Mouse (Mus musculus) adrenal gland, postnatal 10 days (tissue): Measurements from ENCODE around the gene Crat. TPM values are rescaled to one million over a fixed set of nuclear protein-coding genes. Genes with fewer than 3 reads are reported as not detected.
A peak's percentile ranks its signal among the peaks of the same experiment; 100 is the strongest.
"Not testable (repeated sequence)": the region's sequence is repeated elsewhere in the genome, so short reads cannot be mapped to it uniquely, and the experiment has no call there.

Source experiments
- DNase-seq: peaks from one replicate; pipeline ENCODE4 v3.0.0; 2021; ENCODE audit warnings: mixed read lengths
- total RNA-seq, 2 experiments: library from RNA; stranded (reverse); gene quantifications; 2 replicates each; pipeline ENCODE4 v1.2.3; 2021

Crat gene
- total RNA-seq, 2 experiments from 2014 or later, result 317 to 355 TPM

DNA sequence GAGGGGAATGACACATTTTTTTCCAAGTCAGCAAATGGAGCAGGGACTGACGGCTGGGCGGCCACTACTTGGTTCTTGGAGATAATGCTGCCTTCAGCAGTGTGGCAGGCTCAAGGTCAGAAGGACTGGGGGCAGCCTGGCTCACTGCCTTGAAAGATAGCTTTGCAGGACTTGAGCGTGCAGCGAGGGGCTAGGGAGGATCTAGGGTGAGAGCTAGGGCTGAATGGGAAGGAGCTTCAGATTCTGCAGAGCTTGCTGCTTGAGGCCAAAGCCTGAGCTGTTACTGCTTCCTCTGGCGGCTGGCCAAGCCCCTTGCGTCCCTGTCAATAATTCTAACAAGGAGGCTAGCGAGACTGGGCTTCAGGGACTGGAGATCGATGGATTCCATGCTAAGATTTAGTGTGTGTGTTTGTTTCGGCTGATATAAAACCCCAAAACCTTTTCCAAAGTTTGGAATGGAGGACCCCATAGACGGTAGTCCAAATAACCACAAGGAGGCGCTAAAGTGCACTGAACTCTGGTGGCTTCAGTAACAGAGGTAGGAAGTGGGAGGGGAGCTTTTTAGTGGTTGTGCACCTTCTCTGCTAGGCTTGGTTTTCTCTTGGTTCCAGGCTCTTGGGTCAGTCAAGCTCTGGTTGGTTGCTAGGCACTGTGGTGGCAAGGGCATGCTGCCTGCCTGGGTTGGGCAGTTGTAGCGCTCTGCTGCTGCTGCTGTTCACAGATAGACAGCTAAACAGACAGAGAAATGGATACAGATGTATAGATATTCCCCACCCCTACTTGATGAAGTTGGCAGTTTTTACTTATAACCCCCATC, 25.3 kb upstream of the Crat start:
- peak; percentile 76 for DNase-seq

GRCm38 (mm10) chr2:30440211-30440700, 24.6 kb upstream of the Crat start:
- no peak for DNase-seq

DNA sequence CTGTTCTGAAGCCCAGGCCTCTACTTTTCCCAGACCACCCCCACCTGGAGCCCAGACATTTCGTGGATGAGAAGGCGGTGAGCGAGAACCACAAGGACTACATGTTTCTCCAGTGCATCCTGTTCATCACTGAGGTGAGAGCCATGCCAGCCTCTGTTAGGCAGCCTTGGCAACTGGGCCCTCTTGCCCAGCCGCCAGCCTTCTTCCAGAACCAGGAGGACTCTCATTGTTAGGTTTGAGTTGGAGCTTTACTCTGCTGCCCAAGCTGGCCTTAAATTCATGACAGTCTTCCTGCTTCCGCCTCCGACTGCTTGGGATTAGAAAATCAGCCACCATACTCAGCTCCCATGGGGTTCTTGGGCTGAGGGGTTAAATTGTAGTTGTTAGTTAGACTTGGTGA, 24.0 kb upstream of the Crat start:
- no peak for DNase-seq

- no peak for DNase-seq
Measured at GRCm38 (mm10) chr2:30437791-30438190, 22.2 kb upstream of the Crat start.

DNA sequence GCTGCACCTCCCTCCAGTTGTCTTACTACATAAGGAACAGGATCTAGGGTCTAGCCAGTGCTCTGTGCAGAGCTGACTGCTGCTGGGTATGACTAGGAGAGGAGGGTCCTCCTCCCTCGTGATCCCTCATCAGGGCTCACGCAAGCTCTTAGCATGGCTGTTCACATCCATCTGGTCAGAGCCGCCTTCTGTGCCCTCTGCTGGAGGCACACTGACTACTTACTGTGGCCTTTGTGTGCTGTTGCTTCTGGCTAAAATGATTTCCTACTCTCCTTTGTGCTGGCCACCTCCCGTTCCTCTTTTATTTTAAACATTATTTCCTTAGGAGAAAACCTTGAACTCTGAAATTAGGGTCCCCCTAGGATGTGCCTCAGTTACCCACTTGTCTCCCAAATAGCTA, 21.2 kb upstream of the Crat start:
- no peak for DNase-seq

DNA sequence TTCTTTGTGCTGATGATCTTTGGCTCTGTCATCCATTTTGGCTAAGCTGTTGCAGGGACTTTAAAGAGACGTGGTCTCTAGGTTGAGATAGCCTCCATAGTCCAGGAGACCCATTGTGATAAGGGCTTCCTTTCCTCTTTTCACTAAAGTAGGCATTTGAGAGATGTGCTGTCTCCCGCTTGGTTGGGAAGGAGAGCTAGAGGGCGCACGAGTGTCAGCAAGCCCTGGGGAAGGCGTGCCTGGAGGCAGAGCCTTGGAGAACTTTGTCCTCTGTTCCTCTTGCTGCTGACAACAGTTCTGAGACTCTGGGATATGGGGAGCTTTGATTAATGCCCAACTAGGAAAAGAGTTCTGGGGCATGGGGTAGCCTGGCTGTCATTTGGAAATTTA, 20.5 kb upstream of the Crat start:
- DNase-seq, result peak; percentile 65

DNA sequence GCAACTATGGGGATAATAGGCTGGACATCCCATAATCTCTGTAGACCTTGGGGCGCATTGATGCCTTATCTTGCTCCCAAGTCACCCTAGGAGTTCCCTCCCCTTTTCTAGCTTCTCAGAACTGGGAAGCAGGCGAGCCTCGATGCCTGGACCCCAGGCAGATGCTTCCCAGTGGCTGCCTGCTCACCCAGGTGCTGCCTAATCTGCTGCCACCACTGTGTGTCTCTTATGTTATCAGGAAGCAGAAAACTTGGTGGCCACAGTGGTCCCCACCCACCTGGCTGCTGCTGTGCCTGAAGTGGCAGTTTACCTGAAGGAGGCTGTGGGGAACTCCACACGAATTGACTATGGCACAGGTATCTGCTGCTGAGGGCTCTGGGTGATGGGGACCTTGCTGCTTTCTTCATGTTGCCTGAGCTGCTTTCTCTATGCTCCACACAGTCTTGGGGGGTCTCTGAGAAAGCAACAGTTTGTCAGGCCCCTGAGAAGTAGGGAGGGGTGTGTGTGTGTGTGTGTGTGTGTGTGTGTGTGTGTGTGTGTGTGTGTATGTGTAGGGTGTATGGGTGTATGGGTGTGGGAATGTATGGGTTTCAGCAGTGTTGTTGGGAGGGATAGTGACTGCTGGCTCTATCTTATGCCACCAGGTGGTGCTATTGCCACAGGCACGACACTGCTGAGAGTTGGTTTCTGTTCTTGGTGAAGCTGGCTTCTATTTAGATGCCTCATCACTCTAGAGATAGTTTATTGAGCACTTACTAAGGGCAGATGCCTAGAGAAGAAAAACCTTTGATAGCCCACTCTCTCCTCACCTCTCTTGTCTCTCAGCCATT, 19.9 kb upstream of the Crat start:
- peak; percentile 81 for DNase-seq

DNA sequence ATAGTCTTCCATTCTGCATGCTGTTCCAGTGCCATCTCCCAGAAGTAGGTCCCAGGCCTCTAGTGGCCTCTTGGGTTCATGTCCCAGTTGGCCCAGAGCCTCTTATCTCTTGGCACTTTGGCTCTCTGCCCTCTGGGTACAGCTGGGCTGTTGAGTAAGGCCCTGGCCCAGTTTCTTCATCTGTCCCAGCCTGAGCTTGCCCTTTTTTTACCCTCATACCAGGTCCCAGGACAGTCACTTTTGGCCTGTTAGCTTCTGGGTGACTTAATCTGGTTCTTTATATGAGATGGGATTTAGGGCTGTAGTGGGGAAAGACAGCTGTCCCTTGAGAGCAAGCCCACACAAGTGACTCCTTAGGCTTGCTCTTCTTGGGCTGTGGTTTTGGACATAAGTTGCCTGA, 13.5 kb upstream of the Crat start:
- peak; percentile 87 for DNase-seq

- DNase-seq, result no peak
Measured at GRCm38 (mm10) chr2:30421432-30421831, 5.8 kb upstream of the Crat start.

DNA sequence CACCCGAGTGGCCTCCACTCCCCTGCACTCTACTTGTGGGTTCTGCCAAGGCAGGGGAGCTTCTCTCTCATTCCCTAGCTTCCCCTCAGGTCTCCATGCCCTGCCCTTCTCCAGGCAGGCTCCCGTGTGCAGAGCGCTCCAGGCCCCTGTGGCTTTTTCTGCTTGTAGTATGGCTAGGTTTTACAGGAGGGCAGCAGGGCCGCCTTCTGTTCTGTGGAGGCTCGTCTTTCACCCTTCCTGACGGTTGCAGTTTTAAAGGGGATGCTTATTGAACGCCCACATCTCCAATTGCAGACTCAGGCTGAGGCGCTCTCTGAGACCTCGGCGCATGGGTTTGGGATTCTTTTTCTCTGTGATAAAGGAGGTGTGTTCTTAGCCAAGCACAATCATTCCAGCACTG, 3.5 kb upstream of the Crat start:
- DNase-seq, result no peak

- no peak for DNase-seq
Measured at GRCm38 (mm10) chr2:30418259-30418658, 2.6 kb upstream of the Crat start.

GRCm38 (mm10) chr2:30417595-30418165, 2.1 kb upstream of the Crat start:
- DNase-seq, result no peak

DNA sequence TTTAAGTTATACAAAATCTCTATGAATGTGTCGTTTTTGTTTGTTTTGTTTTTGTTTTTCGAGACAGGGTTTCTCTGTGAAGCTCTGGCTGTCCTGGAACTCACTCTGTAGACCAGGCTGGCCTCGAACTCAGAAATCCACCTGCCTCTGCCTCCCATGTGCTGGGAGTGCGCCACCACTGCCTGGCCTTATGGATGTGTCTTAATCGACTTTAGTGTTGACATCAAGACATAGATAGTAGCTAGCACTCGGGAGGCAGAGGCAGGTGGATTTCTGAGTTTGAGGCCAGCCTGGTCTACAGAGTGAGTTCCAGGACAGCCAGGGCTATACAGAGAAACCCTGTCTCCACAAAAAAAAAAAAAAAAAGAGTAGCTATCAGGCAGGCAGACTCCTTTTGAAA, 1.5 kb upstream of the Crat start:
- DNase-seq, result not testable (repeated sequence)

DNA sequence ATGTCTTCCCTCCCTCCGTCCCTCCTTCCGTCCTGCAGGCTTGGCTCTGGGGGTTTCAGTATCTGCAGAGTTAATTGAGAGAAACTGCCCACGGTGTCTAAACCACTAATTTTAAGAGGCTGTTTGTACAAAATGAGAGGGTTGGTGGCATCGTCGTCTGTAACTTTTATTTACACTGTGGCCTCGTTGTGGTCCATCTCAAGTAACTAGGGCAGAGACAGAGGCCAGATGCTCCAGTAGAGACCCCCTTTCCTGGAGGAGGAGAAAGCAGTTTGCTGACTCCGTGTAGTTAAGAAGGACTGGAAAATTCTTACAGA, 994 bp upstream of the Crat start:
- DNase-seq, result no peak

- DNase-seq, result peak; percentile 96
Measured at GRCm38 (mm10) chr2:30415936-30416648, 479 bp upstream of the Crat start, which contains the start of gene Ptpa. Ptpa (plus strand) TSS chr2:30416039.

DNA sequence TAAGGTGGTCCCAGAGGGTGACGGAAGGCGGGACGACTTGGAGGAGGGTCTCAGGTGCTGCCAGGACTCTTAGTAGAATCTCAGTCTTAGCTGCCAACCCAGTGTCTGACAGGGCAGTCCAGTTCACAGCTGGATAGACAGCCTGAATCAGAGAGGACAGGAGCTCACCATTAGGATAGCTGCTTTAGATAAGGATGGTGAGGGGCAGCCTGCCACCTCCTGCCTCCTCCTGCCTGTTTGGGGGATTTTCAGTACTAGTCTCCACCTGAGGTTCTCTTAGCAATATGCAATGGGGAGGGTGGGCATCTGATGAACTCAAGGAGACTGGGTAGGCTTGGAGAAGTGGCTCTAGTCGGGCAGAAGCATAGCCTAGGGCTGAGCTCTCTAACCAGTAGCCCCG, 932 bp downstream of the Crat start:
- no peak for DNase-seq

DNA sequence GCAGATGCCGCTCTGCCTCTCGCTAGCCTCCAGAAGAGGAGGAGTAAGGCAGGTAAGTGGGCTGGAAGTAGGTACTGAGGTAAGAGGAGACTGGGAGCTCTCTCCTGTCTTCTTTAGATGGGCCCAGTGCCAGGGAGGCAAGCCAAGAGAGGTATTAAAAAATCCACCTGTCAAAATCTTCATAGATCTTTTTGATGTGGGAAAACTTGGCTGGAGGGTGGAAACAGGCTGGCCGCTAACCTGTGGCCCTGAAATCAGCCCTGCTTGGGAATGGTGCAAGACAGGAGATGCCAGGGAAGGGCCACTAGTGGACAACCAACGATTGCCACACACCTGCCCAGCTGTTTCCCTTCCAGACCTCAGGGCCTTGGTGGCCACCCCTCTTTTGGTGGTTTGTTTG, 1.5 kb downstream of the Crat start:
- peak; percentile 55 for DNase-seq

DNA sequence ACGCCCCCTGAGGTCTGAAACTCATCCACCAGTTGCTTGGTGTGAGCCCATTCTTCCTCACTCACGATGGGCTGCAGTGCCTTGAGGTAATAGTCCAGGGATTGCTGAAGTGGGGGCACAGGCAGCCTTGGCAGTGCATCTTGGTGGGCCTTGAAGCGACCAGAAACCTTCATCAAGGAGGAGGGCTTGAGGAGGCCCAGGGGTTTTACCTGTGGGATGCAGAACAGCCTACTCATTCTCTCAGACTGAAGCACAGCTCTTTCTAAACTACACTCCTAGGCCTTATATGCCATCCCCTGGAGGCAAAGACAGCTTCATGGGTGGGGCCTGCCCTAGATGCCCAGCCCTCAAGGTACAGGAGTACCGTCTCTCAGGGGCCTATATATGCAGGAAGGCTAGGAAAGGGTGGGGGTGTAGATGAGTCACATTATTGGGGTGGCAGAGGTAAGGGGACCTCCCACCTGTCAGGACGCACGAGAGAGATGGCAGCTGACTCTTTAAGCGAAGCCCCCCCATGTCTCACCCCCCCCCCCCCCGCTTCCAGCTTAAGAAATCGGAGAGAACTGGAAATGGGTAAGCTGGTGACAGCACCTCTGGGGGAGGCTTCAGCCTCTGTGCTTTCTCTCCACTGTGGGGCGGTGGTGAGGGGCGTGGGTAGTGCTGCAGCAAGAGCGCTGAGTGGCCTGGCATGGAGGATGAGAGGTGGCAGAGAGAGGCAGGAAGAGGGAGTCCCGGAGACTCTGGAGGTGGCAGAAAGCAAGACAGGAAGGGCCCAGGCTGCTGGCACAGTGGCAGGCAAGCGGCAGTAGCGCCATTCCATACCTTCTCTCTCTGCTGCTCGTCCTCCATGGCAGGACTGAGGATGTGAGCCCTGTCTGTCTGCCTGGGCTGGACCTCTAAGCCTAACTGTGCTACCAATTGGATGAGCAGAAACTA, 2.3 kb downstream of the Crat start:
- DNase-seq, result no peak

- DNase-seq, result peak; percentile 65
Measured at GRCm38 (mm10) chr2:30409454-30410176, 6.0 kb downstream of the Crat start.

DNA sequence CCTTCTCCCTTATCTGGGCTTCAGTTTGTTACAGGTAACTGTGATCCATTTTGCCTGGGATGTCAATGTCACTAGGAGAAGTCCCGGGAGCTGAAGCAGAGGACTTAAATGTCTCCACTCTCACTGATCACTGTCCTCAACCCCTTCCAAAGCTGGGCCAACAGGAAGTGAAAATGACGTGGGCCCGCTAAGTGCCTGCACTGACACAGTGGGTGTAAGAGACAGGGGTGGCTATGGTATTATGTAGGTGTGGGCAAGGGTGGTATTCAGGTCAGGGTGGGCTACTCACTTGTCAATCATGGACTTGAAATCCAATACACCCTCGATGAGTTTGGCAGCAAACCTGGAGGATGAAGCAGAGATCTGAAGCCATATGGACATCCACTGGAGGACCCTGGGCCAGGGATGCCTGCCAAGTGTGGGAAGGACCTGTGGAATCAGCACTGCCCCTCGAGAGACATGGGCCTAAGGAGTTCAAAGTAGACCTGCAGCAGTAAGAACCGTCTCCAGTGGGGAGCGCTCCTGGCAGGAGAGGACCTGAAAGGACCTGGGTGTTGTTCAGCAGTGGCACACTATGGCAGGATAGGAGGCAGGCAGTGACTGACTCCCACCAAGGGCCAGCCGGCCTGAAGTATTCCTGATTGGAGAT, 7.0 kb downstream of the Crat start:
- no peak for DNase-seq
